Mouse (Mus musculus) monocyte, adult 2 months (primary cell): Measurements from ENCODE around the gene Gm9857.

Source experiments
- DNase-seq, 2 experiments: peaks; one replicate each; pipeline ENCODE4 v3.0.0; 2022; ENCODE audit warnings: low spot score in 2 of 2, low read depth in 1 of 2

Gm9857 gene

GRCm38 (mm10) chr3:108926308-108926707 is 13.9 kb downstream of the Gm9857 start:
- DNase-seq, result no peak

GRCm38 (mm10) chr3:108925677-108926076 is 14.6 kb downstream of the Gm9857 start:
- DNase-seq, result no peak

- no peak for DNase-seq
These were observed 18.4 kb downstream of the Gm9857 start for GRCm38 (mm10) chr3:108921822-108922221.

GRCm38 (mm10) chr3:108920442-108921070 is 19.7 kb downstream of the Gm9857 start:
- no peak for DNase-seq

GRCm38 (mm10) chr3:108918852-108919251 is 21.4 kb downstream of the Gm9857 start:
- DNase-seq, result no peak

GRCm38 (mm10) chr3:108917986-108918385 is 22.3 kb downstream of the Gm9857 start:
- DNase-seq, result no peak

GRCm38 (mm10) chr3:108916857-108917256 is 23.4 kb downstream of the Gm9857 start:
- DNase-seq, result no peak

GRCm38 (mm10) chr3:108915999-108916398 is 24.2 kb downstream of the Gm9857 start:
- no peak for DNase-seq

GRCm38 (mm10) chr3:108911548-108912413 is 28.5 kb downstream of the Gm9857 start, which contains the start of gene Prpf38b:
Prpf38b (minus strand) TSS chr3:108911727.
- DNase-seq, result peak; percentile 87 to 89

- peak; percentile 45 to 64 for DNase-seq
These were observed 29.1 kb downstream of the Gm9857 start for GRCm38 (mm10) chr3:108911081-108911547.

GRCm38 (mm10) chr3:108910303-108911080 is 29.8 kb downstream of the Gm9857 start:
- DNase-seq, result no peak

- no peak for DNase-seq
These were observed 37.3 kb downstream of the Gm9857 start for GRCm38 (mm10) chr3:108902934-108903333.

- DNase-seq, result no peak
These were observed 38.2 kb downstream of the Gm9857 start for GRCm38 (mm10) chr3:108902038-108902437.

GRCm38 (mm10) chr3:108900681-108901080 is 39.6 kb downstream of the Gm9857 start:
- no peak for DNase-seq

GRCm38 (mm10) chr3:108900147-108900546 is 40.1 kb downstream of the Gm9857 start:
- peak; percentile 54 to 57 for DNase-seq

- no peak for DNase-seq
These were observed 41.6 kb downstream of the Gm9857 start for GRCm38 (mm10) chr3:108898640-108899039.

GRCm38 (mm10) chr3:108892914-108893313 is 47.3 kb downstream of the Gm9857 start:
- no peak for DNase-seq

GRCm38 (mm10) chr3:108892080-108892479 is 48.2 kb downstream of the Gm9857 start:
- no peak for DNase-seq
